In the genomic region with DNA sequence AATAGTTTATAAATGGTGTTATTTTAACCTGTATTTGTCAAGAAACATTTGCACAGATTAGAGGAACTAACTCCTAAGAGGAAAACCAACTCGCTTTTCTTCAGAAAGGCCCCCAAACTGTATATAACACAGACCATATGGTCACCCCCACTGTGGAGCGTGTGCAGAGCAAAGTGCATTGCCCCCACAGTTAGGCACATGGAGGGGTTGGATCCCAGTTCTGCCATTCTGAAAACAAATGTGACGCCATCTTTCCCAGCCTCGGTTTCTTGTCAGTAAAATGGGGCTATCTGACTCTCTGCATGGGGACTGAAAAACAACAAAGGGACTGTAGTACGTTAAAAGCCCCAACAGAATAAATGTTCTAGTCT, we compare ENCODE assay signal across 14 mouse cellular contexts.
DNase-seq lines count a peak whose midpoint lies in the region; ATAC-seq and TF ChIP-seq lines count a peak whose summit lies in the region.
"Had no signal": no experiment of that assay in that cellular context is flagged by ENCODE, and none has a peak within 500 bp of the region (broad histone marks: within the 10 kb centered on the region; RNA-seq: fewer than 3 reads in every experiment).

No protein-coding gene starts in this region.

- ATAC-seq in forebrain, postnatal 0 days, result no peak; the same call in 1 of the 2 replicates
- no peak for ATAC-seq in midbrain, embryonic 11.5 days (ENCODE audit: low FRiP score)
- no peak for ATAC-seq in midbrain, embryonic 13.5 days
- ATAC-seq: activated CD4-positive, CD25-positive, alpha-beta regulatory T cell, adult 4 months; CD4-positive, CD25-positive, alpha-beta regulatory T cell, adult 4 months; intestine, embryonic 15.5 days had no signal

- WGBS in forebrain, embryonic 10.5 days, result 68% methylated on average over 5 of the region's 5 CpGs
- 51% methylated on average over 5 of the region's 5 CpGs for WGBS in forebrain, postnatal 0 days
- 74% methylated on average over 5 of the region's 5 CpGs for WGBS in heart, embryonic 10.5 days
- 73% methylated on average over 5 of the region's 5 CpGs for WGBS in midbrain, embryonic 11.5 days
- WGBS in midbrain, embryonic 13.5 days, result 68% methylated on average over 5 of the region's 5 CpGs

- no peaks in the 10 kb centered on the region for H3K9me3 ChIP-seq in forebrain, embryonic 10.5 days
- no peaks in the 10 kb centered on the region for H3K9me3 ChIP-seq in forebrain, postnatal 0 days (ENCODE audit: low read length)
- no peaks in the 10 kb centered on the region for H3K9me3 ChIP-seq in heart, embryonic 10.5 days
- H3K9me3 ChIP-seq in midbrain, embryonic 11.5 days (ENCODE audit: control insufficient read depth, low read length), result no peaks in the 10 kb centered on the region
- H3K9me3 ChIP-seq in midbrain, embryonic 13.5 days, result no peaks in the 10 kb centered on the region
- H3K9me3 ChIP-seq: embryonic facial prominence, embryonic 10.5 days; G1E; hindbrain, embryonic 15.5 days; intestine, embryonic 15.5 days had no signal

- no peak overlapping the region for H3K27ac ChIP-seq in forebrain, embryonic 10.5 days
- H3K27ac ChIP-seq in forebrain, postnatal 0 days (ENCODE audit: low read depth, low read length), result no peak overlapping the region
- H3K27ac ChIP-seq in heart, embryonic 10.5 days, result no peak overlapping the region
- H3K27ac ChIP-seq in midbrain, embryonic 11.5 days (ENCODE audit: low read depth, low read length), result no peak overlapping the region
- H3K27ac ChIP-seq in midbrain, embryonic 13.5 days, result no peak overlapping the region
- H3K27ac ChIP-seq: embryonic facial prominence, embryonic 10.5 days; hindbrain, embryonic 15.5 days; intestine, embryonic 15.5 days had no signal

- H3K4me1 ChIP-seq in forebrain, embryonic 10.5 days, result peaks cover 60% of the 10 kb centered on the region
- H3K4me1 ChIP-seq in forebrain, postnatal 0 days (ENCODE audit: insufficient read depth), result peaks cover 2% of the 10 kb centered on the region; the same call in 1 of the 2 replicates
- peaks cover 3% of the 10 kb centered on the region; the same call in 1 of the 2 replicates for H3K4me1 ChIP-seq in heart, embryonic 10.5 days
- H3K4me1 ChIP-seq in midbrain, embryonic 11.5 days (ENCODE audit: control insufficient read depth, insufficient read depth, low read length), result peaks cover 8% of the 10 kb centered on the region
- H3K4me1 ChIP-seq in midbrain, embryonic 13.5 days (replicated peaks), result peaks cover 21% of the 10 kb centered on the region
- H3K4me1 ChIP-seq: intestine, embryonic 15.5 days had no signal

- no peak for TF ChIP-seq CTCF in forebrain, postnatal 0 days (IDR thresholded peaks at IDR 0.05; ENCODE audit: low read depth)

- peak; percentile 11 for DNase-seq in forebrain, embryonic 10.5 days (ENCODE audit: extremely low spot score, low spot score)
- no peak for DNase-seq in forebrain, postnatal 0 days
- DNase-seq in heart, embryonic 10.5 days (ENCODE audit: low spot score), result peak; percentile 52
- DNase-seq in heart, postnatal 14 days, result no peak
- peak; percentile 86 for DNase-seq in midbrain, embryonic 11.5 days (ENCODE audit: low spot score, missing footprints)
- peak; percentile 10 for DNase-seq in MN1 (ENCODE audit: low spot score)
- DNase-seq in thymus, postnatal 25 days, result no peak

- no peak overlapping the region for H3K9ac ChIP-seq in forebrain, postnatal 0 days
- no peak overlapping the region for H3K9ac ChIP-seq in midbrain, embryonic 11.5 days (ENCODE audit: low read length)
- no peak overlapping the region for H3K9ac ChIP-seq in midbrain, embryonic 13.5 days (replicated peaks)
- H3K9ac ChIP-seq: hindbrain, embryonic 15.5 days; intestine, embryonic 15.5 days had no signal

- H3K4me3 ChIP-seq in forebrain, embryonic 10.5 days, result no peak overlapping the region
- H3K4me3 ChIP-seq in forebrain, postnatal 0 days (ENCODE audit: low read depth, low read length), result no peak overlapping the region
- H3K4me3 ChIP-seq in heart, embryonic 10.5 days, result no peak overlapping the region
- H3K4me3 ChIP-seq in midbrain, embryonic 11.5 days (ENCODE audit: low read depth, low read length), result no peak overlapping the region
- H3K4me3 ChIP-seq in midbrain, embryonic 13.5 days (replicated peaks), result no peak overlapping the region
- H3K4me3 ChIP-seq: embryonic facial prominence, embryonic 10.5 days; hindbrain, embryonic 15.5 days; intestine, embryonic 15.5 days had no signal

- intact Hi-C loops in heart, postnatal 14 days (cut with DNase I), result loop anchor here (10.0 kb wide), 1 partner anchor 729 kb away; no protein-coding TSS in a partner anchor

- peaks cover 17% of the 10 kb centered on the region; the same call in 1 of the 2 replicates for H3K27me3 ChIP-seq in forebrain, embryonic 10.5 days (ENCODE audit: poor library complexity, severe bottlenecking)
- H3K27me3 ChIP-seq in forebrain, postnatal 0 days (ENCODE audit: insufficient read depth, low read length), result no peaks in the 10 kb centered on the region
- H3K27me3 ChIP-seq in heart, embryonic 10.5 days (ENCODE audit: insufficient read depth, poor library complexity, severe bottlenecking), result peaks cover 5% of the 10 kb centered on the region; the same call in 1 of the 2 replicates
- peaks cover 14% of the 10 kb centered on the region; the same call in 1 of the 2 replicates for H3K27me3 ChIP-seq in midbrain, embryonic 11.5 days (ENCODE audit: control insufficient read depth, insufficient read depth, low read length)
- H3K27me3 ChIP-seq in midbrain, embryonic 13.5 days, result peaks cover 35% of the 10 kb centered on the region
- H3K27me3 ChIP-seq: intestine, embryonic 15.5 days had no signal

- 0 out of 2 replicates have a peak, but pooled peaks cover 3% of the 10 kb centered on the region for H3K36me3 ChIP-seq in forebrain, embryonic 10.5 days (replicated peaks)
- no peaks in the 10 kb centered on the region for H3K36me3 ChIP-seq in forebrain, postnatal 0 days (ENCODE audit: insufficient read depth)
- no peaks in the 10 kb centered on the region for H3K36me3 ChIP-seq in heart, embryonic 10.5 days
- H3K36me3 ChIP-seq in midbrain, embryonic 11.5 days (ENCODE audit: control insufficient read depth, insufficient read depth, low read length), result no peaks in the 10 kb centered on the region
- H3K36me3 ChIP-seq in midbrain, embryonic 13.5 days, result no peaks in the 10 kb centered on the region
- H3K36me3 ChIP-seq: embryonic facial prominence, embryonic 10.5 days; hindbrain, embryonic 15.5 days; intestine, embryonic 15.5 days had no signal

- no peak overlapping the region for H3K4me2 ChIP-seq in forebrain, postnatal 0 days (ENCODE audit: low read depth)
- no peak overlapping the region for H3K4me2 ChIP-seq in midbrain, embryonic 11.5 days
- H3K4me2 ChIP-seq in midbrain, embryonic 13.5 days (replicated peaks), result no peak overlapping the region
- H3K4me2 ChIP-seq: hindbrain, embryonic 15.5 days; intestine, embryonic 15.5 days had no signal

Comparison
In these comparisons a context has a peak if more than half of its experiments do, and no peak if none do; other contexts are left out.
1. DNase-seq: peak in forebrain, embryonic 10.5 days (single experiment), heart, embryonic 10.5 days (single experiment), midbrain, embryonic 11.5 days (single experiment) and MN1 (single experiment); none in forebrain, postnatal 0 days (single experiment), heart, postnatal 14 days (0 of 2) and thymus, postnatal 25 days (single experiment).